Mouse (Mus musculus): ENCODE data around the gene Tcf7l2.

- TF ChIP-seq EP300 (IDR thresholded peaks at IDR 0.05; ENCODE audit: low read depth) (no peak), CTCF (IDR thresholded peaks at IDR 0.05; ENCODE audit: low read depth) (no peak)
Measured at GRCm38 (mm10) chr19:55951397-55951796, 209.8 kb downstream of the Tcf7l2 start.

Measured in liver, embryonic 14.5 days (tissue).